Mouse (Mus musculus) neural tube, embryonic 14.5 days (tissue): ENCODE data around the gene Atp6v1g3. TPM values are rescaled to one million over a fixed set of nuclear protein-coding genes. Genes with fewer than 3 reads are reported as not detected.

Experiments used
- ATAC-seq: fragments of 200-750 bp; cut with Nextera tagmentation; 2 replicates; pipeline ENCODE4 v1.8.0; 2017; ENCODE audit warnings: low read depth, mild to moderate bottlenecking, moderate TSS enrichment, moderate library complexity
- H3K27ac ChIP-seq: fragments of 300-500 bp; sonication (generic); 2 replicates; pipeline ENCODE4 v1.5.1; 2014; ENCODE audit warnings: low read depth, mild to moderate bottlenecking, control low read depth, low read length, moderate library complexity, mixed read lengths
- H3K27me3 ChIP-seq: fragments of 300-500 bp; sonication (generic); 2 replicates; pipeline ENCODE4 v1.6.1; 2014; ENCODE audit warnings: low read length; ENCODE audit not compliant: control insufficient read depth, insufficient read depth
- H3K36me3 ChIP-seq: fragments of 300-500 bp; sonication (generic); 2 replicates; pipeline ENCODE4 v1.6.1; 2014; ENCODE audit warnings: low read length, mixed read lengths; ENCODE audit not compliant: control insufficient read depth, insufficient read depth
- H3K4me1 ChIP-seq: fragments of 300-500 bp; sonication (generic); 2 replicates; pipeline ENCODE4 v1.6.1; 2014; ENCODE audit warnings: low read length; ENCODE audit not compliant: control insufficient read depth, insufficient read depth
- H3K4me2 ChIP-seq: fragments of 300-500 bp; sonication (generic); 2 replicates; pipeline ENCODE4 v1.6.1; 2014; ENCODE audit warnings: mild to moderate bottlenecking, low read depth, low read length, control low read depth
- H3K4me3 ChIP-seq: fragments of 300-500 bp; sonication (generic); 2 replicates; pipeline ENCODE4 v1.5.1; 2014; ENCODE audit warnings: low read depth, low read length, control low read depth, mixed read lengths
- H3K9ac ChIP-seq: fragments of 300-500 bp; sonication (generic); replicated peaks from 2 replicates; pipeline ENCODE4 v1.6.1; 2014; ENCODE audit warnings: low read depth, mild to moderate bottlenecking, control low read depth, low read length, mixed read lengths
- H3K9me3 ChIP-seq: fragments of 300-500 bp; sonication (generic); 2 replicates; pipeline ENCODE4 v1.6.1; 2016; ENCODE audit warnings: low read length; ENCODE audit not compliant: control insufficient read depth
- WGBS: fragments of 180-500 bp; shearing (Covaris S2); extraction: QIAGEN DNeasy Blood & Tissue Kit; methylation state at CpG from one replicate; pipeline ENCODE4 v1.1.7; 2014; 5-methylcytosine and 5-hydroxymethylcytosine counted together
- polyA plus RNA-seq: library from polyadenylated mRNA; unstranded; fragments of >200 nt; fragmentation: Nextera tagmentation; extraction: Ambion mirVana; gene quantifications from 2 replicates; pipeline ENCODE4 v1.2.1, GENCODE M21; 2014

Atp6v1g3 gene
- not detected in 2 replicates for polyA plus RNA-seq

DNA sequence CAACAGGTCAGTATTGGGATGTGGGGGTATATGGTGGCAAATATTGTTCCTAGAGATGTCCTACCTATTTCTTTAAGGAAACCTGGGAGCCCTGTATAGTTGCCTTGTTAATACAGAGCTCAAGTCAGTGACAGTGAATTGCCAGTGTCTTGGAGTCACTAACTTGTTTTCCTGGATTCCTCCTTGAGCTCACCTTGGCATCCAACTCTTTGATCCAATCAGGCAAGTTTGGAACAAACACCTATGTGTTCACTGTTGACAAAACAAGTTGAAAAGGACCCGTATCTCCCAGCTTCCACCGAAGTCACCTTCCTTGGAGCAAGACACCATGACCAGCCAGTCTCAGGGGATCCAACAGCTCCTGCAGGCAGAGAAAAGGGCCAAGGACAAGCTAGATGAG lies at the start of gene Atp6v1g3:
Gene Atp6v1g3, plus strand, starts transcription at position 301 of the 400 bp plus-strand sequence.
- 87% methylated on average over 2 of the region's 2 CpGs for WGBS
- no peaks in the 10 kb centered on the region for H3K4me1 ChIP-seq
- no peaks in the 10 kb centered on the region for H3K9me3 ChIP-seq
- H3K4me2 ChIP-seq: no peak within 1 kb of the TSS
- H3K27me3 ChIP-seq: no peaks in the 10 kb centered on the region
- no peaks in the 10 kb centered on the region for H3K36me3 ChIP-seq
- H3K9ac ChIP-seq: no peak within 1 kb of the TSS
- H3K27ac ChIP-seq: no peak within 1 kb of the TSS
- ATAC-seq: no peak
- H3K4me3 ChIP-seq: no peak within 1 kb of the TSS

DNA sequence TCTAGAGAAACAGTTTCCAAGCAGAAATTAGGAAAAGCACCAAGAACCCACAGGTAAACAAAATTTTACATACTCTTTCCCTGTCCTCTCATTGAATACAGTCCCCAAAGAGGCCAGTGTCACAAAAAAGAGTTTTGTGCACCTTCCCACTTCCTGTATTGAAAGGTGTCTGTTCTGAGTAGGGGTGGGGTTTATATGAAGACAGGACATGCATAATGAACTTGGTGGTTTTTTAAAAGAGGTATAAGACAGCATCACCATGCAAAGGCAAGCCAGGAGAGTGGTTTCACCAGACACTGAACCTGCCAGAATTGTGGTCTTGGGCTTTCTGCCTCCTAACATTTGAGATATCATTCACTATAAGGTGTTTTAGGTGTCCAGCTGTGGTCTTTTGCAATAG lies 40.5 kb upstream of the Atp6v1g3 start:
- no peak for ATAC-seq

DNA sequence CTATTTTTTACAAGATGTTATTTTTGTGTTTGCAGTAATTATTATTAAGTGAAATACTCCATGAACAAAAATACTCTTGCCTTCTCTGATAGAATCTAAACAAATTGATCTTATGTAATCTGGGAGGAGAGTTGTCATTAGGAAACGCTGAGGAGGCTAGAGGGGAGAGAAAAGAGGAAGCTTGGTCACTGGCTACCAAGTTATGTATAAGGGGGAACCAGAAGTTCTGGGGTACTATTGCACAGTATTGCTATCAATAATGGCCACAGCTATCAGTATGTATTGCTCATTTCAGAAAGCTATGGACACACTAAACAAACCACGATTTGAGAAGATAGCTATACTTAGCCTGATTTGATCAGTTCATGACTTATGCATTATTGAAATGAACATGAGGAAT lies 36.3 kb upstream of the Atp6v1g3 start:
- no peak overlapping the region for H3K4me3 ChIP-seq
- H3K4me1 ChIP-seq: no peaks in the 10 kb centered on the region
- H3K27ac ChIP-seq: no peak overlapping the region
- H3K4me2 ChIP-seq: no peak overlapping the region
- ATAC-seq: no peak
- H3K9ac ChIP-seq: no peak overlapping the region
- H3K27me3 ChIP-seq: no peaks in the 10 kb centered on the region
- WGBS: 85% methylated on average over 2 of the region's 2 CpGs
- H3K9me3 ChIP-seq: no peaks in the 10 kb centered on the region; the same call in 1 of the 2 replicates
- no peaks in the 10 kb centered on the region for H3K36me3 ChIP-seq

More for the DNA sequence above, 40.5 kb upstream of the Atp6v1g3 start:
- Histone ChIP-seq H3K4me2 (no peak overlapping the region), H3K27me3 (no peaks in the 10 kb centered on the region), H3K9me3 (no peaks in the 10 kb centered on the region; the same call in 1 of the 2 replicates), H3K4me3 (no peak overlapping the region), H3K36me3 (no peaks in the 10 kb centered on the region), H3K9ac (no peak overlapping the region), H3K27ac (no peak overlapping the region), H3K4me1 (no peaks in the 10 kb centered on the region)

DNA sequence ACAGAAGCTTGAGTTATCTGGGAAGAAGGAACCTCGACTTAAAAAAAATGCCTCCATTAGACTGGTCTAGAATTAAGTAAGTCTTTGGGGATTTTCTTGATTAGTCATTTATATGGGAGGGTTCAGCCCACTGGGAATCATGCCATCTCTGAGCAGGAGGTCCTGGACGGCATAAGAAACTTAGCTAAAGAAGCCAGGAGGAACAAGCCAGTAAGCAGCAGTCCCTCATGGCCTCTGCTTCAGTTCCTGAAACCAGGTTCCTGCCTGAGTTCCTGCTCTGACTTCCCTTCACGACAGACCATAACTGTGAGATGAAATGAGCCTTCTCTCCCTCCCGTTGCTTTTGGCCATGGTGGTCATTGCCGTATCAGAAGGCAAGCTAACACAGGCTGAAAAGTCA lies 29.6 kb upstream of the Atp6v1g3 start:
- no peaks in the 10 kb centered on the region for H3K27me3 ChIP-seq
- 0 out of 2 replicates have a peak, but pooled peaks cover 4% of the 10 kb centered on the region for H3K4me1 ChIP-seq
- no peak overlapping the region for H3K4me2 ChIP-seq
- H3K27ac ChIP-seq: no peak overlapping the region
- 40% methylated on average over 5 of the region's 5 CpGs for WGBS
- H3K4me3 ChIP-seq: no peak overlapping the region
- no peaks in the 10 kb centered on the region for H3K36me3 ChIP-seq
- no peak overlapping the region for H3K9ac ChIP-seq
- no peak for ATAC-seq
- H3K9me3 ChIP-seq: no peaks in the 10 kb centered on the region

DNA sequence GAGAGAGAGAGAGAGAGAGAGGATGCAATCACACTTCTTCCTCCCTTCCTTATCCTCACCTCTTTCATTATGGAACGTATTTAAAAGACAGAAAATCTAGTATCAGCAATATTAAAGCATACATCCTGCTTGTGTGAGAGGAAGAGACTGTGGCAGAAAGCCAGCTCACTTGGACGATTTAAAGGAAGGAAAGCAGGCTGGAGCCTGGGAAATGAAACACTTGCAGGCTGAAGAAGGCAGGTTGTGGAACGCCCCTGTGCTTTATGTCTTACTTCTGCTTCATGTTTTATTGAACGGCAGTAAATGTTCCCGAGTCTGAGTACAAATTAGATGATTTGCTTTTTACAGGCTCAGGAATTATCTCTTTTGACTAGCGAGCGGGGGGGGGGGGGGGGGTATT lies 29.1 kb upstream of the Atp6v1g3 start:
- Histone ChIP-seq H3K36me3 (no peaks in the 10 kb centered on the region), H3K27me3 (no peaks in the 10 kb centered on the region), H3K4me2 (peak overlapping the region; percentile 29; the same call in 1 of the 2 replicates), H3K4me3 (no peak overlapping the region), H3K4me1 (0 out of 2 replicates have a peak, but pooled peaks cover 4% of the 10 kb centered on the region), H3K9ac (0 out of 2 replicates have a peak overlapping the region, but pooled peaks have one; percentile 2), H3K9me3 (no peaks in the 10 kb centered on the region), H3K27ac (peak overlapping the region; percentile 40)
- peak; percentile 66 for ATAC-seq
- 12% methylated on average over 7 of the region's 7 CpGs for WGBS

GRCm38 (mm10) chr1:138245103-138245502 lies 28.4 kb upstream of the Atp6v1g3 start:
- H3K4me1 ChIP-seq: 0 out of 2 replicates have a peak, but pooled peaks cover 4% of the 10 kb centered on the region
- WGBS: 55% methylated on average over 4 of the region's 4 CpGs
- H3K36me3 ChIP-seq: no peaks in the 10 kb centered on the region
- H3K27ac ChIP-seq: no peak overlapping the region
- H3K4me3 ChIP-seq: no peak overlapping the region
- H3K27me3 ChIP-seq: no peaks in the 10 kb centered on the region
- no peaks in the 10 kb centered on the region for H3K9me3 ChIP-seq
- no peak overlapping the region for H3K9ac ChIP-seq
- peak; percentile 18; the same call in 1 of the 2 replicates for ATAC-seq
- H3K4me2 ChIP-seq: peak overlapping the region; percentile 29; the same call in 1 of the 2 replicates

- Histone ChIP-seq H3K9ac (no peak overlapping the region), H3K27me3 (no peaks in the 10 kb centered on the region), H3K4me1 (0 out of 2 replicates have a peak, but pooled peaks cover 4% of the 10 kb centered on the region), H3K36me3 (no peaks in the 10 kb centered on the region), H3K4me3 (no peak overlapping the region), H3K9me3 (no peaks in the 10 kb centered on the region), H3K4me2 (no peak overlapping the region), H3K27ac (peak overlapping the region; percentile 62; the same call in 1 of the 2 replicates)
- 47% methylated on average over 3 of the region's 3 CpGs for WGBS
- peak; percentile 42; the same call in 1 of the 2 replicates for ATAC-seq
These were observed 28.0 kb upstream of the Atp6v1g3 start for GRCm38 (mm10) chr1:138245533-138245932.

DNA sequence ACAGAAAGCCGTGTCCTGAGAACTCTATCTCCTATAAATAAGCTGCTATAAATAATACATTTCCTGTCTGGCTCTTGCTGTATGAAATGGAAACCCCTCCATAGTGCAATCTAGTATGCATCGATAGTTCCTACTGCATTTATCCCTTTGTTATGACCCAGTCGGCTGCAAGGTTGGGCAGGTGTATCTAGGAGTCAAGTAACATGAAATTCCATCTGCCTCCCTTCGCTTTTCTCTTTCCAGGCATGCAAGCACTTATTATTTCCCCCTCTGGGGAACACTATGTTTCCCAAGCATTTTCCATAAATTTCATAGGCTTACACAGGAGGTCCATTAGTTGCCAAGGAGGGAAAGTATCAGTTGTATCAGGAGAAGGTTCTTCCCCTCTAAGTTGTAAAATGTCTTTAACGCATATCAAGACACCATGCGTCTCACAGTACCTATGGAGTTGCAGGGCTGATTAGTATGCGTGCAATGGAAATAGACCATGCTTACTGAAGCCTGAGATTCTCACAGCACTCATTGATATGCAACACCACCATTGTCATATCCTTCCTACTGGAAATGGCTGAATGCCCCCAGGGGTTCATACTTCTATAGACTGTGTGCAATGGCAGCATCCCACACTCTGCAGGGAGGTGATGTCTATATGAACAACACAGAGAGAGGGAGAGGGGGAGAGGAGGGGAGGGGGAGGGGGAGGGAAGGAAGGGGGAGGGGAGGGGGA lies 26.9 kb upstream of the Atp6v1g3 start:
- Histone ChIP-seq H3K4me1 (0 out of 2 replicates have a peak, but pooled peaks cover 4% of the 10 kb centered on the region), H3K9me3 (no peaks in the 10 kb centered on the region)
- 49% methylated on average over 7 of the region's 7 CpGs for WGBS

More for the DNA sequence above, 26.9 kb upstream of the Atp6v1g3 start:
- H3K4me2 ChIP-seq: no peak overlapping the region
- no peaks in the 10 kb centered on the region for H3K27me3 ChIP-seq
- peak; percentile 67 for ATAC-seq
- H3K4me3 ChIP-seq: no peak overlapping the region
- no peaks in the 10 kb centered on the region for H3K36me3 ChIP-seq
- H3K9ac ChIP-seq: no peak overlapping the region
- H3K27ac ChIP-seq: no peak overlapping the region
